Mouse (Mus musculus): ENCODE results near the gene Rpusd2. TPM values are rescaled to one million over a fixed set of nuclear protein-coding genes. Genes with fewer than 3 reads are reported as not detected.
A peak's percentile ranks its signal among the peaks of the same experiment; 100 is the strongest.

Rpusd2 gene
- polyA plus RNA-seq, 1 experiment: 16.2 TPM

- Histone ChIP-seq H3K9me3 (replicated peaks; ENCODE audit: control insufficient read depth, insufficient read depth, low read length, poor library complexity, severe bottlenecking) (no peaks in the 10 kb centered on the region), H3K4me1 (ENCODE audit: control insufficient read depth, insufficient read depth, low read length) (no peaks in the 10 kb centered on the region), H3K4me3 (ENCODE audit: low read depth, low read length) (no peak overlapping the region), H3K36me3 (ENCODE audit: control insufficient read depth, insufficient read depth, low read length, poor library complexity, severe bottlenecking) (peaks cover 32% of the 10 kb centered on the region), H3K27me3 (ENCODE audit: control insufficient read depth, insufficient read depth, low read length, poor library complexity, severe bottlenecking) (no peaks in the 10 kb centered on the region), H3K9ac (ENCODE audit: low read depth, poor library complexity, severe bottlenecking) (no peak overlapping the region), H3K27ac (ENCODE audit: insufficient read depth, low read length) (no peak overlapping the region)
- TF ChIP-seq POLR2A (IDR thresholded peaks at IDR 0.05; ENCODE audit: insufficient read depth, low read length) (no peak), CTCF (IDR thresholded peaks at IDR 0.05; ENCODE audit: low read depth, low read length) (no peak), EP300 (IDR thresholded peaks at IDR 0.05; ENCODE audit: insufficient read depth, low read depth, low read length) (no peak)
Observed at GRCm38 (mm10) chr2:119040882-119041281, 6.3 kb downstream of the Rpusd2 start.

DNA sequence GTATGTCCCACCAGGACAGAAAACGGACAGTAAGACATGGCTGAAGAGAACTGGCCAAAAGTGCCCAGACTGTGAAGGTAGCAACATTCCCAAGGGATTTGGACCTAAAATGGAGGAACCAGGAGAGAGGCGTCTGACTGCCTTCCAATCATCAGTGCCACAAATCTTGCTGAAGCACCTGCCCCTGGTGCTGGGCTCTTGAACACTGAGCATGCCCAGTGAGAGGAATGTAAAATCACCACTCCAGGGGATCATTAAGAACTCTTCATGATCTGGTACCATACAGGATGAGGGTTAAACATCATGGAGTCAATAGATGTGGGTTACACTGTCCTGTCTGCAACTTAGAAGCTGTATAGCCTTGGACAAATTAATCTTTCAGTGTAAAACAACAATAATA, 10.6 kb downstream of the Rpusd2 start:
- H3K36me3 ChIP-seq (ENCODE audit: control insufficient read depth, insufficient read depth, low read length, poor library complexity, severe bottlenecking): peaks cover 7% of the 10 kb centered on the region; the same call in 1 of the 2 replicates
- H3K4me3 ChIP-seq (ENCODE audit: low read depth, low read length): no peak overlapping the region
- TF ChIP-seq CTCF (IDR thresholded peaks at IDR 0.05; ENCODE audit: low read depth, low read length) (no peak), EP300 (IDR thresholded peaks at IDR 0.05; ENCODE audit: insufficient read depth, low read depth, low read length) (no peak), POLR2A (IDR thresholded peaks at IDR 0.05; ENCODE audit: insufficient read depth, low read length) (no peak)
- no peak overlapping the region for H3K27ac ChIP-seq (ENCODE audit: insufficient read depth, low read length)
- no peaks in the 10 kb centered on the region for H3K4me1 ChIP-seq (ENCODE audit: control insufficient read depth, insufficient read depth, low read length)
- no peaks in the 10 kb centered on the region for H3K27me3 ChIP-seq (ENCODE audit: control insufficient read depth, insufficient read depth, low read length, poor library complexity, severe bottlenecking)
- no peak overlapping the region for H3K9ac ChIP-seq (ENCODE audit: low read depth, poor library complexity, severe bottlenecking)
- no peaks in the 10 kb centered on the region for H3K9me3 ChIP-seq (replicated peaks; ENCODE audit: control insufficient read depth, insufficient read depth, low read length, poor library complexity, severe bottlenecking)

- peak within 1 kb of the TSS; percentile 81 for H3K27ac ChIP-seq (ENCODE audit: insufficient read depth, low read length)
- peak within 1 kb of the TSS; percentile 96 for H3K4me3 ChIP-seq (ENCODE audit: low read depth, low read length)
- H3K27me3 ChIP-seq (ENCODE audit: control insufficient read depth, insufficient read depth, low read length, poor library complexity, severe bottlenecking): no peaks in the 10 kb centered on the region
- no peaks in the 10 kb centered on the region for H3K9me3 ChIP-seq (replicated peaks; ENCODE audit: control insufficient read depth, insufficient read depth, low read length, poor library complexity, severe bottlenecking)
- no peaks in the 10 kb centered on the region for H3K36me3 ChIP-seq (ENCODE audit: control insufficient read depth, insufficient read depth, low read length, poor library complexity, severe bottlenecking)
- peak within 1 kb of the TSS; percentile 99 for H3K9ac ChIP-seq (ENCODE audit: low read depth, poor library complexity, severe bottlenecking)
- no peaks in the 10 kb centered on the region for H3K4me1 ChIP-seq (ENCODE audit: control insufficient read depth, insufficient read depth, low read length)
- TF ChIP-seq EP300 (IDR thresholded peaks at IDR 0.05; ENCODE audit: insufficient read depth, low read depth, low read length): peak; percentile 34; the same call in 1 of the 2 replicates
- no peak for TF ChIP-seq CTCF (IDR thresholded peaks at IDR 0.05; ENCODE audit: low read depth, low read length)
- TF ChIP-seq POLR2A (IDR thresholded peaks at IDR 0.05; ENCODE audit: insufficient read depth, low read length): peak; percentile 71
Observed at GRCm38 (mm10) chr2:119046649-119047611, 12.3 kb downstream of the Rpusd2 start, which contains the start of gene Knl1. Gene Knl1, plus strand, starts transcription at chr2:119047119.

DNA sequence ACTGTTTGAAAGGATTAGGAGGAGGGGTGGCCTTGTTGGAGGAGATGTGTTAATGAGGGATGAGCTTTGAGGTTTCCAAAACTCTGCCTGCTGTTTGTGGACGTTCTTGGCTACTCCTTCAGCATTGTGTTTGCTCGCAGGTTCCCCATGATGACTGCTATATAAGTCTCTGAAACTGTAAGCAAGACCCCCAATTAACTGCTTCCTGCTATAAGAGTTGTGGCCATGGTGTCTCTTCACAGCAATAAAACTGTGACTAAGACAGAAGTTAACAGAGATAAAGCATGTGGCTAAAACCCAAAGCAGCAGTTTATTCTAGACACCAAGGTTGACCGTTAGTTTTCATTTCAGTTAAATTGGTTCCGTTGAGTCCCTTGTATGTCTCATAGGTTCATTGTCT, 13.3 kb downstream of the Rpusd2 start:
- peak overlapping the region; percentile 81; the same call in 1 of the 2 replicates for H3K27ac ChIP-seq (ENCODE audit: insufficient read depth, low read length)
- no peaks in the 10 kb centered on the region for H3K4me1 ChIP-seq (ENCODE audit: control insufficient read depth, insufficient read depth, low read length)
- no peaks in the 10 kb centered on the region for H3K36me3 ChIP-seq (ENCODE audit: control insufficient read depth, insufficient read depth, low read length, poor library complexity, severe bottlenecking)
- TF ChIP-seq POLR2A (IDR thresholded peaks at IDR 0.05; ENCODE audit: insufficient read depth, low read length) (no peak), CTCF (IDR thresholded peaks at IDR 0.05; ENCODE audit: low read depth, low read length) (no peak), EP300 (IDR thresholded peaks at IDR 0.05; ENCODE audit: insufficient read depth, low read depth, low read length) (no peak)
- H3K27me3 ChIP-seq (ENCODE audit: control insufficient read depth, insufficient read depth, low read length, poor library complexity, severe bottlenecking): no peaks in the 10 kb centered on the region
- H3K9ac ChIP-seq (ENCODE audit: low read depth, poor library complexity, severe bottlenecking): peak overlapping the region; percentile 99
- H3K4me3 ChIP-seq (ENCODE audit: low read depth, low read length): peak overlapping the region; percentile 96
- no peaks in the 10 kb centered on the region for H3K9me3 ChIP-seq (replicated peaks; ENCODE audit: control insufficient read depth, insufficient read depth, low read length, poor library complexity, severe bottlenecking)

- H3K9me3 ChIP-seq (replicated peaks; ENCODE audit: control insufficient read depth, insufficient read depth, low read length, poor library complexity, severe bottlenecking): no peaks in the 10 kb centered on the region
- no peak for TF ChIP-seq EP300 (IDR thresholded peaks at IDR 0.05; ENCODE audit: insufficient read depth, low read depth, low read length)
- no peak for TF ChIP-seq POLR2A (IDR thresholded peaks at IDR 0.05; ENCODE audit: insufficient read depth, low read length)
- TF ChIP-seq CTCF (IDR thresholded peaks at IDR 0.05; ENCODE audit: low read depth, low read length): no peak
- no peaks in the 10 kb centered on the region for H3K27me3 ChIP-seq (ENCODE audit: control insufficient read depth, insufficient read depth, low read length, poor library complexity, severe bottlenecking)
- no peaks in the 10 kb centered on the region for H3K4me1 ChIP-seq (ENCODE audit: control insufficient read depth, insufficient read depth, low read length)
- no peak overlapping the region for H3K9ac ChIP-seq (ENCODE audit: low read depth, poor library complexity, severe bottlenecking)
- no peak overlapping the region for H3K4me3 ChIP-seq (ENCODE audit: low read depth, low read length)
- H3K36me3 ChIP-seq (ENCODE audit: control insufficient read depth, insufficient read depth, low read length, poor library complexity, severe bottlenecking): no peaks in the 10 kb centered on the region
- H3K27ac ChIP-seq (ENCODE audit: insufficient read depth, low read length): no peak overlapping the region
Observed at GRCm38 (mm10) chr2:119050132-119050650, 15.6 kb downstream of the Rpusd2 start.

DNA sequence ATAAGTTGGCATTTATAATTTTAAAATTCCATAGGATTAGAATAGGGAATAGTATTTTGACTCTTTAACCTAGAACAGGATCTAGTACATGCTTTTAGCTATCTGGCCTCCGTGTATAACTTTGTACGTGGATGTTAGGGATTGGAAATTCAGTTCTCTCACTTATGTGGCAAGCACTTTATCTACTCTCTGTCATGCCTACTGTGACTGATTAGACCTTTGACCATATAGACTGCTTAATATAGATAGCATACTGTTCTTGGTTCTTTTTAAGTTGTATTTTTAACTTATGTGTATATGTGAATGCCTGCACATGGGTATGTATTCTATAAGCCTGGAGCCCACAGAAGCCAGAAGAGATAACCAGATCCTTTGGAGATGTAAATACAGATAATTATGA, 25.5 kb downstream of the Rpusd2 start:
- Histone ChIP-seq H3K36me3 (ENCODE audit: control insufficient read depth, insufficient read depth, low read length, poor library complexity, severe bottlenecking) (peaks cover 11% of the 10 kb centered on the region), H3K9ac (ENCODE audit: low read depth, poor library complexity, severe bottlenecking) (no peak overlapping the region), H3K4me1 (ENCODE audit: control insufficient read depth, insufficient read depth, low read length) (no peaks in the 10 kb centered on the region), H3K27ac (ENCODE audit: insufficient read depth, low read length) (no peak overlapping the region), H3K4me3 (ENCODE audit: low read depth, low read length) (no peak overlapping the region), H3K9me3 (replicated peaks; ENCODE audit: control insufficient read depth, insufficient read depth, low read length, poor library complexity, severe bottlenecking) (no peaks in the 10 kb centered on the region), H3K27me3 (ENCODE audit: control insufficient read depth, insufficient read depth, low read length, poor library complexity, severe bottlenecking) (no peaks in the 10 kb centered on the region)
- TF ChIP-seq EP300 (IDR thresholded peaks at IDR 0.05; ENCODE audit: insufficient read depth, low read depth, low read length) (no peak), POLR2A (IDR thresholded peaks at IDR 0.05; ENCODE audit: insufficient read depth, low read length) (no peak), CTCF (IDR thresholded peaks at IDR 0.05; ENCODE audit: low read depth, low read length) (no peak)
